ENCODE assay signal across 10 mouse cellular contexts in the genomic region with DNA sequence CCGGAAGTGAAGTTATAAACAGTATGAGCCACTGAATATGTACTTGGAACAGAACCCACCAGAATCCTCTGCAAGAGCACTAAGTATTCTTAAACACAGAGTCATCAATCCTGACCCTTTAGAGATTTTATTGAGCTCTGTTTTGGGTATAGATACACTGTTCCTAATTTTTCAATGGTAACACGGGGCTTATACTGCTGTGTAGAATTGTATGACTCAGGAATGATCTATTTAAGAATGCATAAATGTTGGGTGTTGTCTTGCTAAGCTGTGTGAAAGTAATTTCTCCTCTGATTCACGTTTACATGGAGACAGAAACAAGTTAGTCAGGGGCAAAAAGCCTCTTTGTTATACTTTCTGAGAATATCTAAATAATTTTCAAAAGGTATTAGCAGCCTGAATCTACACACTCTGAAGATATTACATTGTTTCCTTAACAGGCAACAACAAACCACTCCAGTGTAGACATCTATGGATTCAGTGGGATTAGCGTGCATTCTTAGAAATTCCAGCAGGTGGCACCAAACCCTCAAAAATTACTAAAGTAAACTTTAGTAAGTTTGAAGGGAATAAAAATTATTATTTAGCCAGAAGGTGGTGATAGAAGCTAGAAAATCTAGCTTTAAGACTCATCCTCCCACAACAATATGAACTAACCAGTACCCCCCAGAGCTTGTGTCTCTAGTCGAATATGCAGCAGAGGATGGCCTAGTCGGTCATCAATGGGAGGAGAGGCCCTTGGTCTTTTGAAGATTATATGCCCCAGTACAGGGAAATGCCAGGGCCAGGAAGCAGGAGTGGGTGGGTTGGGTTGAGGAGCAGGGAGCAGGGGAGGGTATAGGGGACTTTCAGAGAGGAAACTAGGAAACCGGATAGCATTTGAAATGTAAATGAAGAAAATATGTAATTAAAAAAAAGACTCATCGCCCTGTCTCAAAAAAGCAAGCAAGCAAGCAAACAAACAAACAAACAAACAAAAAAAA. TPM values are rescaled to one million over a fixed set of nuclear protein-coding genes. Genes with fewer than 3 reads are reported as not detected.
DNase-seq lines count a peak whose midpoint lies in the region; ATAC-seq and TF ChIP-seq lines count a peak whose summit lies in the region.
"Had no signal": no experiment of that assay in that cellular context is flagged by ENCODE, and none has a peak within 500 bp of the region (broad histone marks: within the 10 kb centered on the region; RNA-seq: fewer than 3 reads in every experiment).

No protein-coding gene starts in this region.

- 38% methylated on average over 8 of the region's 8 CpGs for whole genome bisulfite sequencing in heart, postnatal 0 days
- 48% methylated on average over 8 of the region's 8 CpGs for WGBS in midbrain, embryonic 15.5 days

- no peak overlapping the region for H3K4me2 ChIP-seq in heart, postnatal 0 days (ENCODE audit: low read depth, low read length)
- no peak overlapping the region for H3K4me2 ChIP-seq in midbrain, embryonic 15.5 days
- H3K4me2 ChIP-seq: limb, embryonic 13.5 days had no signal

- peak; percentile 40 for DNase-seq in heart, postnatal 0 days (ENCODE audit: low spot score)
- DNase-seq in heart, adult 11 months = no peak
- DNase-seq in brain, adult 2 months (ENCODE audit: low read depth, low spot score) = peak; percentile 68
- peak; percentile 7 to 47 for DNase-seq in frontal cortex, postnatal 25 days (ENCODE audit: low spot score in 2 of 2)
- DNase-seq in layer of hippocampus, postnatal 10 days (ENCODE audit: low spot score in 2 of 2) = peak; percentile 63 to 65
- no peak for DNase-seq in spleen, postnatal 4 days (ENCODE audit: low spot score in 2 of 2)

- no peaks in the 10 kb centered on the region for H3K36me3 ChIP-seq in heart, postnatal 0 days (replicated peaks; ENCODE audit: control insufficient read depth, insufficient read depth, low read length)
- H3K36me3 ChIP-seq in E14TG2a.4 (ENCODE audit: insufficient read depth, low read length) = no peaks in the 10 kb centered on the region
- no peaks in the 10 kb centered on the region for H3K36me3 ChIP-seq in midbrain, embryonic 15.5 days (replicated peaks)
- H3K36me3 ChIP-seq: limb, embryonic 13.5 days had no signal

- H3K27ac ChIP-seq in heart, postnatal 0 days (ENCODE audit: low read depth) = no peak overlapping the region
- H3K27ac ChIP-seq in midbrain, embryonic 15.5 days = no peak overlapping the region
- H3K27ac ChIP-seq: limb, embryonic 13.5 days had no signal

- H3K9me3 ChIP-seq in heart, postnatal 0 days (replicated peaks; ENCODE audit: control insufficient read depth, low read length) = no peaks in the 10 kb centered on the region
- H3K9me3 ChIP-seq in E14TG2a.4 (ENCODE audit: low read length) = no peaks in the 10 kb centered on the region
- no peaks in the 10 kb centered on the region for H3K9me3 ChIP-seq in midbrain, embryonic 15.5 days
- H3K9me3 ChIP-seq: limb, embryonic 13.5 days had no signal

- no peak for TF ChIP-seq EP300 in heart, postnatal 0 days (IDR thresholded peaks at IDR 0.05; ENCODE audit: low read depth)

- H3K9ac ChIP-seq in heart, postnatal 0 days (replicated peaks; ENCODE audit: low read depth, low read length) = no peak overlapping the region
- no peak overlapping the region for H3K9ac ChIP-seq in midbrain, embryonic 15.5 days
- H3K9ac ChIP-seq: limb, embryonic 13.5 days had no signal

- no peak overlapping the region for H3K4me3 ChIP-seq in heart, postnatal 0 days (ENCODE audit: low read depth, low read length)
- H3K4me3 ChIP-seq in E14TG2a.4 (replicated peaks; ENCODE audit: low read length) = no peak overlapping the region
- no peak overlapping the region for H3K4me3 ChIP-seq in midbrain, embryonic 15.5 days
- H3K4me3 ChIP-seq: limb, embryonic 13.5 days had no signal

- no peaks in the 10 kb centered on the region for H3K4me1 ChIP-seq in heart, postnatal 0 days (ENCODE audit: control insufficient read depth, insufficient read depth)
- H3K4me1 ChIP-seq in E14TG2a.4 (replicated peaks; ENCODE audit: low read depth, low read length) = no peaks in the 10 kb centered on the region
- H3K4me1 ChIP-seq in midbrain, embryonic 15.5 days = no peaks in the 10 kb centered on the region
- H3K4me1 ChIP-seq: limb, embryonic 13.5 days had no signal

- peak; percentile 55 for TF ChIP-seq CTCF in heart, postnatal 0 days (IDR thresholded peaks at IDR 0.05; ENCODE audit: low read depth)
- peak; percentile 43 for TF ChIP-seq CTCF in E14TG2a.4 (conservative IDR thresholded peaks at IDR 0.05; ENCODE audit: low read length)

- no peak for ATAC-seq in heart, postnatal 0 days (ENCODE audit: insufficient read depth, low read depth)
- ATAC-seq in midbrain, embryonic 15.5 days (replicated peaks) = peak; percentile 81

- H3K27me3 ChIP-seq in heart, postnatal 0 days (ENCODE audit: control insufficient read depth, insufficient read depth, low read length) = no peaks in the 10 kb centered on the region
- H3K27me3 ChIP-seq in E14TG2a.4 (ENCODE audit: insufficient read depth, low read length) = no peaks in the 10 kb centered on the region
- H3K27me3 ChIP-seq in midbrain, embryonic 15.5 days (replicated peaks) = no peaks in the 10 kb centered on the region
- H3K27me3 ChIP-seq: limb, embryonic 13.5 days had no signal

RNA-seq across cellular contexts. Expression of gene 1700015G11Rik, which starts 22.4 kb away (rescaled TPM):
- total RNA-seq in heart, postnatal 0 days (2014; rRNA removed; ENCODE audit: low replicate concordance) = not detected in 2 replicates
- not detected in 2 replicates for polyA plus RNA-seq in heart, postnatal 0 days (2015; fragmentation: Nextera tagmentation; extraction: Ambion mirVana)
- total RNA-seq in layer of hippocampus, postnatal 10 days (2021) = not detected
- not detected in 2 replicates for polyA plus RNA-seq in midbrain, embryonic 15.5 days (2015; fragmentation: Nextera tagmentation; extraction: Ambion mirVana)
- polyA plus RNA-seq: limb, embryonic 13.5 days; stomach, embryonic 16.5 days had no signal

RNA-seq across cellular contexts. Expression of gene Svip, which starts 32.1 kb away (rescaled TPM):
- 5.4 and 11.8 TPM in 2 replicates for total RNA-seq in heart, postnatal 0 days (2014; rRNA removed; ENCODE audit: low replicate concordance)
- 10.6 and 11.4 TPM in 2 replicates for polyA plus RNA-seq in heart, postnatal 0 days (2015; fragmentation: Nextera tagmentation; extraction: Ambion mirVana)
- 10 to 100 TPM; 26.0 to 30.6 TPM for total RNA-seq in layer of hippocampus, postnatal 10 days (2021)
- polyA plus RNA-seq in midbrain, embryonic 15.5 days (2015; fragmentation: Nextera tagmentation; extraction: Ambion mirVana) = 18.1 TPM in 2 replicates

Comparison
In these comparisons a context has a peak if more than half of its experiments do, and no peak if none do; other contexts are left out.
1. DNase-seq: peak in heart, postnatal 0 days (single experiment), brain, adult 2 months (single experiment), frontal cortex, postnatal 25 days (2 of 2) and layer of hippocampus, postnatal 10 days (2 of 2); none in heart, adult 11 months (single experiment) and spleen, postnatal 4 days (0 of 2).